In the genomic region with DNA sequence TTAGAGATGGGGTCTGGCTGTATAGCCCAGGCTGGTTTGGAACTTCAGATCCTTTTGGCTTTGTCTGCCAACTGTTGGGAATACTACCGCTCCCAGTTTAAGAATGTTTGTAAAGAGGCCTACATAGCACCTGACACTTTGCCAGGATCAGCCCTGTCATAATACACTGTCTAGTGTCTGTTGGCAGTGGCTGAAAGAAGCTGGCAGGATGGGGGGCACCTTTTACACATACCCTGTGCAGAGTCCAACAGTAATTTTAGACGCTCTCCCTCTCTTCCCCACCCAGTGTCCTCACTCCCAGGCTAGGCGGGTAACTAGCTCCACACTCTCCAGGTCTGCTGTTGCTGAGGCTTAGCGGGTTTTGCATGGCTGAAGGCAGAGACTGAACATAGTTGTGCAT, we compare ENCODE assay signal across 27 mouse cellular contexts. TPM values are rescaled to one million over a fixed set of nuclear protein-coding genes. Genes with fewer than 3 reads are reported as not detected.
"Had no signal": no experiment of that assay in that cellular context is flagged by ENCODE, and none has a peak within 500 bp of the region (broad histone marks: within the 10 kb centered on the region; RNA-seq: fewer than 3 reads in every experiment).

No protein-coding gene starts in this region.

- DNase-seq: lung, embryonic 14.5 days; lung, postnatal 10 days; lung, postnatal 4 days; midbrain, embryonic 14.5 days; retina, postnatal 1 day; right cerebral cortex, adult 18-20 months; right cerebral cortex, postnatal 25 days; right cerebral cortex, postnatal 4 days; spleen, adult 18-20 months; thymus, adult 2 months; thymus, postnatal 25 days; thymus, postnatal 4 days had no signal

- ATAC-seq: midbrain, embryonic 16.5 days had no signal

- H3K27me3 ChIP-seq: midbrain, embryonic 12.5 days; neural tube, embryonic 13.5 days; neural tube, embryonic 15.5 days; stomach, embryonic 15.5 days had no signal

- H3K4me2 ChIP-seq: lung, embryonic 14.5 days; midbrain, embryonic 12.5 days; neural tube, embryonic 13.5 days; neural tube, embryonic 15.5 days; stomach, embryonic 15.5 days had no signal

- H3K4me3 ChIP-seq: midbrain, embryonic 10.5 days; midbrain, embryonic 12.5 days; myocyte; neural tube, embryonic 13.5 days; neural tube, embryonic 15.5 days; stomach, embryonic 15.5 days had no signal

- H3K4me1 ChIP-seq: stomach, embryonic 15.5 days had no signal

- H3K27ac ChIP-seq: midbrain, embryonic 10.5 days; midbrain, embryonic 12.5 days; neural tube, embryonic 13.5 days; neural tube, embryonic 15.5 days; stomach, embryonic 15.5 days; stomach, postnatal 0 days had no signal

- H3K9me3 ChIP-seq: midbrain, embryonic 10.5 days; midbrain, embryonic 12.5 days; neural tube, embryonic 13.5 days; neural tube, embryonic 15.5 days; stomach, embryonic 15.5 days had no signal

- H3K9ac ChIP-seq: lung, embryonic 14.5 days; midbrain, embryonic 12.5 days; neural tube, embryonic 13.5 days; neural tube, embryonic 15.5 days; stomach, embryonic 15.5 days had no signal

RNA-seq across cellular contexts. Expression of gene Gm28539, which starts 2.0 kb away (rescaled TPM):
- total RNA-seq: megakaryocyte, adult 5-6 weeks; megakaryocyte-erythroid progenitor cell, adult 5-6 weeks had no signal
- polyA plus RNA-seq: lung, embryonic 14.5 days; lung, embryonic 16.5 days; midbrain, embryonic 10.5 days; midbrain, embryonic 12.5 days; midbrain, embryonic 14.5 days; midbrain, embryonic 16.5 days; neural tube, embryonic 11.5 days; neural tube, embryonic 13.5 days; small intestine, adult 2 months; stomach, embryonic 15.5 days; stomach, postnatal 0 days; testis, adult 2 months; thymus, adult 2 months; urinary bladder, adult 2 months had no signal
